Mouse (Mus musculus): ENCODE results near the gene Lsp1.

Gene Lsp1

DNA sequence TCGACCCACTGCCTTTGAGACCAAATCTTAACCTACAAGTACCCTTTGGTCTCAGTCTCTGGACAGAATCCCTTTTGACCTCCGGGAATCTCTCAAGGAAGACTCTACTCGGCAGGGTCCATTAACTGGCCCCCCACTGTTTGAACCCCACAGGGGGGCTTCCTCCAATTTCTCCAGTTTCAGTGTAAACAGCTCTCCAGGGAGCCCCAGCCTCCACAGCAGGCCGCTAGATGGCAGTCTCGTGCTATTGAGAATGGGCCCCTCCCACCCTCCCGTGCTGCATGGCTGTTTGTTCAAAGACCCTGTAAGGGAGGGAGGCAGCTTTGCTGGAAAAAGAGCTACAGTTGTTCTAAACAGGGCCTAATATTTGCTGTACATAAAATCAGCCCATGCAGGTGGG is 77.3 kb downstream of the Lsp1 start:
- DNase-seq (ENCODE audit: low read depth, low spot score), result peak; percentile 79

DNA sequence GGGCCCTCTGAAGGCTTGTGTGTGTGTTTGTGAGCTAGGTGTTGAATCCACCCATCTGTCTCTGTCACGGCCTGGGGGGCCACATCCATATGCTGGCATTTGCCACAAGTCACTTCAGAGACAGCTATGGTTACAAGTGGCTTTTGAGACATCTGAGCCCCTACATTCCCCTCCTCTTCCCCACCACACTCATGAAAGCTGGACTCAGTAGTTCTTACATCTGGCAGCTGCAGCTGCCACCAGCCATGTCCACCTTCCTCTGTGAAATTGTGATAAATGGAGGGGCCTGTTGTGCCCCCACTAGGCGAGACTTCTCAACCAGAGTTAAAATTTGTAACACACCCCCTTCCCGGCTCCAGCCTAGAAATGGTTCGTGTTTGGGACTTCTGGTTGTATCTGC is 77.7 kb downstream of the Lsp1 start:
- no peak for DNase-seq (ENCODE audit: low read depth, low spot score)

DNA sequence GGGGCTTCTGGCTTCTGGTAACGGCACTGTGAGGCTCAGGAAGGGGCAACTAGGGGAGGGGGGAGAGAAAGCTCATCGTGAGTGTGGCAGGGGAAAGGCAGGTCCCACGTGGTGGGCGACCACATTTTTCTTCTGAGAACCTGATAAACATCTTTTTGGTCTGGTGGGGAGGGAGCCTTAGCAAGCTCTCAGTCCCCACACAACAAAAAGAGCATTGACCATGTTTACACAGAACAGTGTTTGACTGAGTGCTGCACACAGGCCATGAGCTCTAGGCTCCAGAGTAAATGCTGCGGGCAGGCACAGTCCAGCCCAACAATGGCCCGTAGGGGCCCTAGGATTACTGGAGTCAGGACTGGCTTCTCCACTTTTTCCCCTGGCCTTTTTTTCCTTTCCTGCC is 78.2 kb downstream of the Lsp1 start:
- DNase-seq (ENCODE audit: low read depth, low spot score), result no peak

DNA sequence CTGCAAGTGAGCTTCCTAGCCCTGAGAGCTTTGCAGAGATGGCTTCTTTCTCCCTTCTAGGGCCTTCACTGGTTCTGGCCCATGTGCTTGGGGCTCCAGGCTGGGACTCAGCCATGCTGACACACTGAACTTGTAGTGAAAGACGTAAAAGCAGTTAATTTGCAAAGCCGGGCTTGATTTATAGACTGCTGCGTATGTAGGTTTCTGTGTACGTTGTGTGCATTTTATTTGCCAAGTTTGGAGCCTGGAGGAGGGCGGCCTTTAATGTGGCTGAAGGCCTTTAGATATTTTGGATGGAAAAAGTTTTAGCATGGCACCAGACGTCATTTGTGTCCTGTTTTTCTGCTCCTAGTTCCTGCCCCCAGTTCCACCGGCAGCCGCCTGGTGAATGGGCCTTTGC is 79.2 kb downstream of the Lsp1 start:
- DNase-seq (ENCODE audit: low read depth, low spot score), result no peak

DNA sequence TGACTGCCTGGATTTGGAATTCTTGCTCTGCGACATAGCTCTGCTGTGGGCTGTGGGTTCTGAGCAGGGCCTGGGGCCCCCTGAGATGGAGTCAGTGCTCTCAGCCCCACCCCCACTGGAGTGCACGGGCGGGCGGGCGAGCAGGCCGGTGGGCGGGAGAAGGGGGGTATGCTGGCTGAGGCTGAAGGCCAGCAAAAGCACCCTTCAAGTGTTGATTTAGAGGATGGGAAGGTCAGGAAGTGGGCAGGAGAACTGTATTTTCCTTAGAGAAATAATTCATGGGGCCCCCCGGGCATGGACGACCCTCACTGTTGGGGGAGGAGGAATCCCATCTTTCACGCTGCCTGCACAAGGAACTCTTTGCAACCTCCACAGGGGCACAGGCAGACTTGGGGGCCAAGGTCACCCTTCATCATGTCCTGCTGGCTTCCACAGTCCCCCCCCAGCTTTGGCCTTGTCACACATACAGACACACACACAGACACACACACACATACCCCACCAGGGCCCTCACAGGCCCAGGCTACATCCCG is 82.2 kb downstream of the Lsp1 start:
- no peak for DNase-seq (ENCODE audit: low read depth, low spot score)

Data from embryo, embryonic 11.5 days (tissue).